Mouse (Mus musculus) C2C12 (cell line): Measurements from ENCODE around the gene Kntc1.

Source experiments
- CEBPB ChIP-seq: IDR thresholded peaks from one replicate; pipeline ENCODE4 v1.6.1; 2011; ENCODE audit warnings: low read depth, mild to moderate bottlenecking, control low read depth, moderate library complexity
- CTCF ChIP-seq: IDR thresholded peaks from one replicate; pipeline ENCODE4 v1.5.1; 2011; ENCODE audit not compliant: control insufficient read depth, insufficient read depth, insufficient read length
- FOSL1 ChIP-seq: IDR thresholded peaks from one replicate; pipeline ENCODE4 v1.8.0; 2011; ENCODE audit warnings: mild to moderate bottlenecking, low read length; ENCODE audit not compliant: poor library complexity, insufficient read depth, severe bottlenecking
- MAX ChIP-seq: IDR thresholded peaks from one replicate; pipeline ENCODE4 v1.6.1; 2011; ENCODE audit warnings: mild to moderate bottlenecking, control low read depth
- MYOD1 ChIP-seq: IDR thresholded peaks from one replicate; pipeline ENCODE4 v1.6.1; 2011; ENCODE audit warnings: low read depth; ENCODE audit not compliant: control insufficient read depth, insufficient read length
- MYOG ChIP-seq: IDR thresholded peaks from one replicate; pipeline ENCODE4 v1.6.1; 2011; ENCODE audit not compliant: control insufficient read depth, insufficient read length; ENCODE audit errors: extremely low read depth
- USF1 ChIP-seq: IDR thresholded peaks from one replicate; pipeline ENCODE4 v1.6.1; 2011; ENCODE audit warnings: low read depth, mild to moderate bottlenecking, control low read depth, moderate library complexity

- TF ChIP-seq CTCF: no peak
- TF ChIP-seq MAX: no peak
- TF ChIP-seq CEBPB: peak; percentile 3
- TF ChIP-seq MYOD1: no peak
- TF ChIP-seq FOSL1: no peak
- no peak for TF ChIP-seq USF1
- TF ChIP-seq MYOG: no peak
Measured at GRCm38 (mm10) chr5:123865365-123865764, 115.8 kb downstream of the Kntc1 start, which contains the start of gene Hcar2.
